Mouse (Mus musculus): Measurements from ENCODE around the gene 4931423N10Rik. TPM values are rescaled to one million over a fixed set of nuclear protein-coding genes. Genes with fewer than 3 reads are reported as not detected.
A peak's percentile ranks its signal among the peaks of the same experiment; 100 is the strongest.
"Not testable (repeated sequence)": the region's sequence is repeated elsewhere in the genome, so short reads cannot be mapped to it uniquely, and the experiment has no call there.

Gene 4931423N10Rik
- polyA plus RNA-seq (2015; fragmentation: Nextera tagmentation; extraction: Ambion mirVana): not detected in 2 replicates

DNA sequence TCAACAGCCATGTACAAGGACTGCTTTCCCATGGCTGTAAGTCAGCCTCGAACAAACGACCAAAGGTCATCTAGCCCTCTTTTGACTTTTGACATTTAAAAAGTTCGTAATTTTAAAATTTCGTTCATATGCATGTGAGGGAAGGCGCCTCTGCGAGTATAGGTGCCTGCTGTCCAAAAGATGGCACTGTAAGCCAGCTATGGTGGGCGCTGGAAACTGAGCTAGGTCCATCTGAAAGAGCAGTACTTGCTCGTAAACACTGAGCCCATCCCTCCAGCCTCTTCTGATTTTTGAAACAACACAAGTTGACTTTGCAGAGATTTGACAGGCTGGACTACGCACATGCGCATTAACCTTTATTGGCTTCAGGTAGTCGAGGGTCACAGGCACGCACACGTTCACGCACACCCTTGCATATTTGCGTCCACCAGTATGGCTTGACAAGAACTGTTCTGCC lies at the start of gene 4931423N10Rik:
Gene 4931423N10Rik, plus strand, starts transcription at position 407 of the 457 bp plus-strand sequence.
- Histone ChIP-seq H3K9me3 (no peaks in the 10 kb centered on the region), H3K27ac (replicated peaks) (no peak within 1 kb of the TSS), H3K4me3 (no peak within 1 kb of the TSS), H3K36me3 (no peaks in the 10 kb centered on the region), H3K9ac (no peak within 1 kb of the TSS), H3K27me3 (replicated peaks) (no peaks in the 10 kb centered on the region), H3K4me1 (peaks cover 8% of the 10 kb centered on the region), H3K4me2 (no peak within 1 kb of the TSS)
- WGBS: 73% methylated on average over 15 of the region's 15 CpGs
- no peak for ATAC-seq (ENCODE audit: extremely low read depth, insufficient number of reproducible peaks, low FRiP score, low TSS enrichment)

DNA sequence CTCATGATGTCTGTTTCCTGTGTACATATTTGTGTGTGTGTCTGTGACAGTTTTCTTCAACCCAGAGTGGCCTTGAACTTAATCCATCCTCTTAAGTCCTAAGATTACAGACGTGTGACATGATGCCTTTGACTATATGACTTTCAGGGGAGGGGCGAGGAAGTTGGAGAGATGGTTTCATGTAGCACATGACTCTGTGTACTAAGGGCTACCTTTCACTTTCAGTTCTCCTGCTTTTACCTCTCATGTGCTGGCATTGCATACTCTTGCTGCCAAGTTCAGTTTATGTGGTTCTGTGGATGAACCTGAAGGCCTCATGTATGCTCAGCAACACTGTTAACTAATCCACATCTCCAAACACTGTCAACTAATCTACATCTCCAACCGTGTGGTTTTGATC lies 35.0 kb upstream of the 4931423N10Rik start:
- Histone ChIP-seq H3K4me3 (no peak overlapping the region), H3K4me1 (no peaks in the 10 kb centered on the region), H3K9me3 (no peaks in the 10 kb centered on the region), H3K9ac (no peak overlapping the region), H3K27ac (replicated peaks) (no peak overlapping the region), H3K4me2 (no peak overlapping the region), H3K36me3 (peaks cover 86% of the 10 kb centered on the region), H3K27me3 (replicated peaks) (no peaks in the 10 kb centered on the region)
- ATAC-seq (ENCODE audit: extremely low read depth, insufficient number of reproducible peaks, low FRiP score, low TSS enrichment): no peak
- WGBS: 64% methylated on average over 3 of the region's 3 CpGs

DNA sequence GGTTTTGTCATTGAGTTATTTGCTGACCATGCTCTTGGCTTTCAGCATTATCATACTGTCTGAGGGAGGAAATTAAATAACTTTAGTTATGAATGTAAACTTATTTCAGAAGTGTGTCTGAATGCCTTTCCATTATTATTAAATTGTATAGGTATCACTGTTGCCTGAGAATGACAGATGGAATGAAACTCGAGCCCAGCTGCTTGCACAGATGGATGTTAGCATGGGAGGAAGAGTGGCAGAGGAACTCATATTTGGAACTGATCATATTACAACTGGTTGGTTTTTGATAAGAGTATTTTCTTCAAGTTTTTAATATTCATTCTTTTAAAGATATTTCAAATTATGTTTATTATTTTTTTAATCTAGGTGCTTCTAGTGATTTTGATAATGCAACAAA lies 12.9 kb upstream of the 4931423N10Rik start:
- Histone ChIP-seq H3K4me2 (no peak overlapping the region), H3K27me3 (replicated peaks) (no peaks in the 10 kb centered on the region), H3K4me3 (no peak overlapping the region), H3K36me3 (peaks cover 77% of the 10 kb centered on the region), H3K9me3 (no peaks in the 10 kb centered on the region), H3K27ac (replicated peaks) (no peak overlapping the region), H3K4me1 (no peaks in the 10 kb centered on the region), H3K9ac (no peak overlapping the region)
- no peak for ATAC-seq (ENCODE audit: extremely low read depth, insufficient number of reproducible peaks, low FRiP score, low TSS enrichment)
- 86% methylated on average over 1 of the region's 1 CpGs for WGBS

DNA sequence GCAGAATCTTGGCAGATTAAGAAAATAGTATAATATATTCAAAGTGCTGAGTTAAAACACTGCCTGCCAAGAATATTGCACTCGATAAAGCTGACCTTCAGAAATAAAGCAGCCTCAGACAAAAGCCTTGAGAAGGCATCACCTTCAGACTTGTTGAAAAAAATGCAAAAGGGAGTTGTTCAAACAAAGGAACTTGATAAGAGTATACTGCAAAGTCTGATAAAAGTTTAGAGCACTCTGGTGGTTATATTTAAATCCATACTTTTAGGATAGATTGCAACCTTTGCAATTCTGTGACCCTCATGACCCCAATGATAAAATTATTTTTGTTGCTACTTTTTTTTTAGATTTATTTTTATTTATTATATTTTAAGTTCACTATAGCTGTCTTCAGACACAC lies 6.2 kb upstream of the 4931423N10Rik start:
- H3K36me3 ChIP-seq: peaks cover 34% of the 10 kb centered on the region
- no peak for ATAC-seq (ENCODE audit: extremely low read depth, insufficient number of reproducible peaks, low FRiP score, low TSS enrichment)
- no peaks in the 10 kb centered on the region for H3K27me3 ChIP-seq (replicated peaks)
- H3K9ac ChIP-seq: no peak overlapping the region
- H3K4me3 ChIP-seq: no peak overlapping the region
- H3K4me1 ChIP-seq: peaks cover 8% of the 10 kb centered on the region
- H3K4me2 ChIP-seq: no peak overlapping the region
- H3K9me3 ChIP-seq: no peaks in the 10 kb centered on the region
- no peak overlapping the region for H3K27ac ChIP-seq (replicated peaks)
- 49% methylated on average over 1 of the region's 1 CpGs for WGBS

DNA sequence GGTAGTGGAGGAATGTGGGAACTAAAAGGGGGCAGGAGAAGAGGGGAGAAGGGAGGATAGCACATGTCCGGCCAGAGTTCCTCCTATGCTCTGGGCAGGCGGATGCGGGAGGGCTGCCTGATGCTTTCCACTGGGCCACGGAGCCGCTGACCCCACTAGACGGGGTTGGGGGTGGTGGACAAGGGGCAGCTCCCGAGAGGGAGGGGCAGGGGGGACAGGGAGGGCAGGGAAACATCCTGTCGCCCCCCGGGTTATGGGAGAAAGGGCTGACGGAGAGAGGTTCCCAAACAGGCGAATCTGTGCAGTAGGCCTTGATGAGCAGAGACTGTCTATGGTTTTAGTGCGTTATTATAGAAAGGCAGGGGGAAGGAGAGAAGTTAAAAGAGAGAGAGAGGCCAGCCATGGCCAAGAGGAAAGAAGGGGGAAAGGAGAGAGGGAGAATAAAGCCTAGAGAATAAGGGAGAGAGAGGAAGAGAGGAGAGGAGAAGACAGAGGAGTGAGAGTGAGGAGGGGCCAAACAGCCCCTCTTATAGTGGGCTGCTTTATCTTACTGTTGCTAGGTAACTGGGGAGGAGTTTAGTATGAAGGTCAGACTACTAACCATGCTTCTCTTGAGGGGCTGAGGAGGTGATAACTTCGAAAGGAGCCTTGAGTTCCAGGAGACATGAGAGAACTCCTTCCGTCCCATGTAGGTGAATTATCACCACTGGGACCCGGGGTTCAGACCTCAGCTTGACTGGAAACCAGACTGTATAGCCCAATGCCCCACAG lies 4.2 kb upstream of the 4931423N10Rik start:
- no peaks in the 10 kb centered on the region for H3K27me3 ChIP-seq (replicated peaks)
- no peaks in the 10 kb centered on the region for H3K9me3 ChIP-seq
- 48% methylated on average over 15 of the region's 15 CpGs for WGBS
- no peak overlapping the region for H3K4me3 ChIP-seq
- peaks cover 8% of the 10 kb centered on the region for H3K4me1 ChIP-seq
- no peak overlapping the region for H3K27ac ChIP-seq (replicated peaks)
- ATAC-seq (ENCODE audit: extremely low read depth, insufficient number of reproducible peaks, low FRiP score, low TSS enrichment): no peak
- no peak overlapping the region for H3K4me2 ChIP-seq
- H3K9ac ChIP-seq: no peak overlapping the region
- H3K36me3 ChIP-seq: peaks cover 23% of the 10 kb centered on the region

DNA sequence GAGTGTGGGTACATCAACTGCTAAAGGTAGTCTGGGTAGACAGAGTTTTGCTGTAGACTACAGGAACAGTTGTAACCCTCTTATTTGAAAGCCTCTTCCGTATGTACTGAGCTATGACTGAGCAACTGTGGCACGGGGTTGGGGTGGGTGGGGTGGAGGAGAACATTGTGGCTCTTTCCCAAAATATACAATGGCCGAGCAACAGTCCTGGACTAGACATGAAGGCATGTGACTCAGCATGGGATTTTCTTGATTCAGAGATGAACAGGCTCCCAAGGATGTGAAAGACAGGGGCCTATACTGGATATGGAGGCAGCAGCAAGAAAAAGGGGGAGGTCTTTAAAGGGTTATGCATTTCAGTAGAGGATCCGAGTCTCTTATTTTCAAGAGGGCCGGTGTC lies 6.4 kb downstream of the 4931423N10Rik start:
- H3K9ac ChIP-seq: no peak overlapping the region
- ATAC-seq (ENCODE audit: extremely low read depth, insufficient number of reproducible peaks, low FRiP score, low TSS enrichment): no peak
- no peak overlapping the region for H3K27ac ChIP-seq (replicated peaks)
- WGBS: 77% methylated on average over 5 of the region's 5 CpGs
- H3K36me3 ChIP-seq: no peaks in the 10 kb centered on the region
- no peak overlapping the region for H3K4me2 ChIP-seq
- H3K4me3 ChIP-seq: no peak overlapping the region
- no peaks in the 10 kb centered on the region for H3K27me3 ChIP-seq (replicated peaks)
- H3K9me3 ChIP-seq: no peaks in the 10 kb centered on the region
- H3K4me1 ChIP-seq: no peaks in the 10 kb centered on the region

DNA sequence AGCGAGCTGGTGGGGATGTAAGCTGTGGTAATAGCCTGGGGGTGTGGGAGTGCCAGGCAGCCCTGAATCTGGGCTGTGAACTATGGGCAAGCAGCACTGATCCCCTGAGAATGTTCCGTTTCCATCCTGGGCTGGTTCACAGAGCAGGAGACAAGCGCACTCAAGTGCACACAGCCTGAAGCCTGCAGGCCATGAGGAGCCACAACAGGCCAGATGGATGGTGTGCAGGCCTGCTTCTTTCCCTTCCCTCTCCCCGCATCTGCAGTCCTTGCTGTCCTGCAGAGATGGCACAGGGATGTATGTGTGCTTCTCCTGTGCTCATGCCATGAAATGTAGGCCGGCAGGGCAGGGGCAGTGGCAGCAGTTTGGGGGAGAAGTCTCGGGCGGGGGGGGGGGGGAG lies 17.9 kb downstream of the 4931423N10Rik start:
- Histone ChIP-seq H3K4me2 (no peak overlapping the region), H3K9ac (no peak overlapping the region), H3K4me1 (no peaks in the 10 kb centered on the region), H3K27ac (replicated peaks) (no peak overlapping the region), H3K9me3 (no peaks in the 10 kb centered on the region), H3K4me3 (no peak overlapping the region), H3K36me3 (no peaks in the 10 kb centered on the region), H3K27me3 (replicated peaks) (no peaks in the 10 kb centered on the region; the same call in 1 of the 2 replicates)
- WGBS: 46% methylated on average over 6 of the region's 7 CpGs
- ATAC-seq (ENCODE audit: extremely low read depth, insufficient number of reproducible peaks, low FRiP score, low TSS enrichment): no peak

DNA sequence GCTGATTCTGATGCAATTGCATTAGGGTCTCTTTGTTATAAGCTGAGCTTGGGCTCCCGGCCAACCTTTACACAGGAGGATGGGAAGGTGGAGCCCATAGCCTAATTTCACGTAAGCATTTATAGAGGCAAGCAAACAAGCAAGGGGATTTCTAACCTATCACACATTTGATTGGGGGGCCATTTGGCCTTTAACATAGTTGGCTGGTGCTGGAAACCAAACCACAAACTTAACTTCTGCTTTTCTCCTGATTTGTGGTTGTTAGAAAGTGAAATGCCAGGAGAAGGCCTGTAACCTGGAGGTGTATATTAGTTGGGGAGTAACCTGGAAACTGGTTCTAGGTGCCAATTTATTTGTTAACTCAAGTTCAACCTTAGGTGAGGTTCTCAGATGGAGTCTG lies 21.2 kb downstream of the 4931423N10Rik start:
- Histone ChIP-seq H3K27ac (replicated peaks) (no peak overlapping the region), H3K4me3 (no peak overlapping the region), H3K9ac (no peak overlapping the region), H3K27me3 (replicated peaks) (peaks cover 13% of the 10 kb centered on the region), H3K36me3 (no peaks in the 10 kb centered on the region), H3K9me3 (no peaks in the 10 kb centered on the region), H3K4me2 (no peak overlapping the region), H3K4me1 (no peaks in the 10 kb centered on the region)
- WGBS: 81% methylated on average over 2 of the region's 2 CpGs
- ATAC-seq (ENCODE audit: extremely low read depth, insufficient number of reproducible peaks, low FRiP score, low TSS enrichment): no peak

DNA sequence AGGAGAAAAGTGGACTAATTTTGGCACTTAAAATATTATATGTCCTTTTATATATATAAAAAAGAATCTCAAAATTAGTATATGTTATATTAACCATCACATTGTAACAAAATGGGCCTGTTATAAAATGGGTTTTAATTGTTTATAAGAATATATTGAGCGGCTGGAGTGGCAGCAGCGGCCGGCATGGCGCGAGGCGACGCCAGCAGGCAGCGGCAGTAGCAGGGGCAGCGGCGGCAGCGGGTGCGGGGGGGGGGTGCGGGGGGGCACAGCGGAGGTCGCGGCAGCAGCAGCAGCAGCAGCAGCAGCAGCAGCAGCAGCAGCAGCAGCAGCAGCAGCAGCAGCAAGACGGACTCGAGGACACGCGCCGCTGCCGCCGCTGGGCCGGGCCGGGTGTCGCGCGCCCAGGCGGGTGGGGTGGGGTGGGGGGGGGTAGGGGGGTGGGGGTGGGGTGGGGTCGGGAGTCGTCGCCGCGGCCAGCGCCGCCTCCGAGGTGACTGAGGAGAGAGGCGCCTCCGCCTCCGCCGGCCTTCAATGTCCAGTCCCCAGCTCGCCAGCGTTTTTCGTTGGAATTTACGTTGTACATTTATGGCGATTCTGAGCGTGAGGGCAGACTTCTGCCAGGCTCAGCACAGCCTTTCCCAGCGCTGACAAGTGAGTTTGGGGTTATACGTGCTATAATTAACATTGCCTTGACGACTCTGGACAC lies 26.9 kb downstream of the 4931423N10Rik start:
- Histone ChIP-seq H3K9me3 (no peaks in the 10 kb centered on the region), H3K27ac (replicated peaks) (no peak overlapping the region), H3K4me2 (peak overlapping the region; percentile 74), H3K9ac (peak overlapping the region; percentile 81), H3K36me3 (no peaks in the 10 kb centered on the region), H3K4me3 (peak overlapping the region; percentile 56), H3K4me1 (no peaks in the 10 kb centered on the region), H3K27me3 (replicated peaks) (peaks cover 23% of the 10 kb centered on the region)
- under 1% methylated on average over 23 of the region's 50 CpGs for WGBS
- ATAC-seq (ENCODE audit: extremely low read depth, insufficient number of reproducible peaks, low FRiP score, low TSS enrichment): no peak

DNA sequence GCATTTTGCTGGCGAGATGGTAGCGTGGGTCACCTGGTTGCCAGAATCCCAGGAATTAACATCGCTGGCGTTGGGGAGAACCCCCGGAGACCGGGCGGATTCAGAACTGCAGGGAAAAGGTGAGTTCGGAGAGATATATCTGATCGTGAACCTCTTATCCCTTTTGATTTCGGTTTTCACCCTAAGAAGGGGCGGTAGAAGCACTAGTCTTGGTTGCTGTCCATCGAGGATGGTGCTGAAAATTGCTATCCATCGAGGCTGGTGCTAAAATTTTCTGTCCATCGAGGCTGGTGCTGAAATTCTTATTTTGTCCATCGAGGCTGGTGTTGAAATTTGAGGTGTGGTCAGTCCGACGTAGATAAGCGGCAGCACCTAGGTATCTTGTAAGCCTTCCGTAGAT lies 83.7 kb downstream of the 4931423N10Rik start:
- not testable (repeated sequence) for H3K27me3 ChIP-seq (replicated peaks); H3K4me1 ChIP-seq; H3K9me3 ChIP-seq; H3K4me2 ChIP-seq; H3K27ac ChIP-seq (replicated peaks); H3K9ac ChIP-seq; H3K4me3 ChIP-seq; H3K36me3 ChIP-seq; ATAC-seq (ENCODE audit: extremely low read depth, insufficient number of reproducible peaks, low FRiP score, low TSS enrichment)
- 46% methylated on average over 19 of the region's 19 CpGs for WGBS

DNA sequence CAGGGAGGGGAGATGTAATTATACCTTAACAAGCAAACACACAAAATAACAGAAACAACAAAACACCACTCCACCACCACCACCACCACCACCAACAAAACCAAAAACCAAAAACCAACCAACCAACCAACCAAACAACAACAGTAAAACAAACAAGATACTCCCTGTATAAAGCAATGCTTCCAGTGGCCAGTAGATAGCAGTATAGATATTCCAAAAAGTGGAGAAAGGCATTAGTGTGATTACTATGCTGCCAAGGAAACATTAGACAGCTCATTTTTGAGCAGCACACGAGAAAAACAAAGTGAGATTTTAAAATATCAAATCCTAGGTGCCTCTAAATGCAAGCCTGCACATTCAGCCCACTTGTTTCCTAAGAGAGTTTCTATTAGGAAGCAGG lies 107.6 kb downstream of the 4931423N10Rik start:
- no peak overlapping the region for H3K27ac ChIP-seq (replicated peaks)
- H3K4me3 ChIP-seq: no peak overlapping the region
- WGBS: 9% methylated on average over 1 of the region's 1 CpGs
- H3K27me3 ChIP-seq (replicated peaks): peaks cover 5% of the 10 kb centered on the region; the same call in 1 of the 2 replicates
- H3K9ac ChIP-seq: no peak overlapping the region
- H3K9me3 ChIP-seq: no peaks in the 10 kb centered on the region
- no peak overlapping the region for H3K4me2 ChIP-seq
- H3K36me3 ChIP-seq: no peaks in the 10 kb centered on the region
- no peaks in the 10 kb centered on the region for H3K4me1 ChIP-seq
- no peak for ATAC-seq (ENCODE audit: extremely low read depth, insufficient number of reproducible peaks, low FRiP score, low TSS enrichment)
